Mouse (Mus musculus): ENCODE data around the gene Apoc4.

Gene Apoc4

GRCm38 (mm10) chr7:19628536-19629360, 52.5 kb downstream of the Apoc4 start:
- peak; percentile 69 to 81 for DNase-seq (ENCODE audit: low spot score in 2 of 2)

GRCm38 (mm10) chr7:19628192-19628535, 53.1 kb downstream of the Apoc4 start:
- DNase-seq (ENCODE audit: low spot score in 2 of 2) = no peak

Measured in frontal cortex, postnatal 25 days (tissue).